Mouse (Mus musculus) liver, adult 2 months (tissue): ENCODE measurements around the gene 1700016C15Rik.

Source experiments
- CTCF ChIP-seq: fragments of 200-500 bp; IDR thresholded peaks from 2 replicates; pipeline ENCODE4 v1.5.1; 2011; ENCODE audit warnings: low read depth, low read length, control low read depth
- POLR2A ChIP-seq: fragments of 200-500 bp; IDR thresholded peaks from 2 replicates; pipeline ENCODE4 v1.6.1; 2011; ENCODE audit warnings: low read length, control low read depth; ENCODE audit not compliant: insufficient read depth; ENCODE audit errors: extremely low read depth

DNA sequence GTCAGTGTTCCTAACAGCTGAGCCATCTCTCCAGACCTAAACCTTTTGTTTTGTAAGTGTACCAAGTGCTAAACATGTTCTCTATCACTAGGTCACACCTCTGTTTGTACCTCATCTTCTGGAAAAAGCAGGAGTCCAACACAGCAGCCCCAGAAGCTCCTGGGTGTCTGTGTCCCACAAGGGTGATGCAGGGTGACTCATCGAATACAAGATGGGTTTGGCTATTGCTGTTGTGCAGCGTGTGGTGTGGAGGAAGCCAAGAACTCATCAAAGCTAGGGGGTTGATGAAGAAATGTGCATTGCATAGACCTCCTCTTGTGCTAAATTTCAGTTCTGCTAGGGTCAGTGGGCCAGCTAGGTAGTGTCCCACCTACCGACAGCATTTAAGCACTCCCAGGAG is 43.5 kb upstream of the 1700016C15Rik start:
- no peak for TF ChIP-seq CTCF
- TF ChIP-seq POLR2A = no peak
